Mouse (Mus musculus): ENCODE data around the gene Aco2.

DNA sequence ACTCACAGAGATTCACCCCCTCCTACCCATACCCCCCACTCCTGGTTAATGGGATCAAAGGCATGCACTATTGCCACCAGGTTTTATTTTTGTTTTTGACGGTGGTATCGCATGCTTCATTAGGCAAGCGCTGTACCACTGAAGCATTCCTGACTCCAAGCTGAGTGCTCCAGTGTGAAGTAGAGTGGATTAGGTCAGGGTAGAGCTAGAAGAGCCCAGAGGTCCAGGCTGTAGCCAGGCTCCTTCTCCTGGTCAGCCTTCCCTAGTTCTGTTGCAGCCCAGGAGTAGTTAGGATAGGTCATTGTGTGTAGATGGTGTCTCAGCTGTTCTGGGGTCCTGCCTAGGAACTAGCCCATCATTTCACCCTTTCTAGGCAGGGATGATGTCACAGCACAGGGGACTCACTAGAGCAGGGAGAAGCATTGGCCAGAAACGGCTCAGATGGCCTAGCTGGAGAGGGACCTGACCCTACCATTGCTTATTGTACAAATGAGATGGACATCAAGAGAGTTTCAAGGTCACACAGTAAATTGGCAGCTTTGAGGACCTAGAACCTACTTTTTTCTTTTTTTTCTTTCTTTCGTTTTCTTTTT, 27.0 kb upstream of the Aco2 start:
- TF ChIP-seq CTCF (IDR thresholded peaks at IDR 0.05; ENCODE audit: low read depth) (no peak), EP300 (IDR thresholded peaks at IDR 0.05; ENCODE audit: low read depth) (no peak)

Data from liver, embryonic 14.5 days (tissue).